Mouse (Mus musculus): ENCODE data around the gene Zfp112.

GRCm38 (mm10) chr7:24172191-24172590 lies 60.1 kb downstream of the Zfp112 start:
- TF ChIP-seq CTCF (IDR thresholded peaks at IDR 0.05; ENCODE audit: low read depth): no peak
- no peak for TF ChIP-seq EP300 (IDR thresholded peaks at IDR 0.05; ENCODE audit: low read depth)

Data from heart, postnatal 0 days (tissue).